In the genomic region with DNA sequence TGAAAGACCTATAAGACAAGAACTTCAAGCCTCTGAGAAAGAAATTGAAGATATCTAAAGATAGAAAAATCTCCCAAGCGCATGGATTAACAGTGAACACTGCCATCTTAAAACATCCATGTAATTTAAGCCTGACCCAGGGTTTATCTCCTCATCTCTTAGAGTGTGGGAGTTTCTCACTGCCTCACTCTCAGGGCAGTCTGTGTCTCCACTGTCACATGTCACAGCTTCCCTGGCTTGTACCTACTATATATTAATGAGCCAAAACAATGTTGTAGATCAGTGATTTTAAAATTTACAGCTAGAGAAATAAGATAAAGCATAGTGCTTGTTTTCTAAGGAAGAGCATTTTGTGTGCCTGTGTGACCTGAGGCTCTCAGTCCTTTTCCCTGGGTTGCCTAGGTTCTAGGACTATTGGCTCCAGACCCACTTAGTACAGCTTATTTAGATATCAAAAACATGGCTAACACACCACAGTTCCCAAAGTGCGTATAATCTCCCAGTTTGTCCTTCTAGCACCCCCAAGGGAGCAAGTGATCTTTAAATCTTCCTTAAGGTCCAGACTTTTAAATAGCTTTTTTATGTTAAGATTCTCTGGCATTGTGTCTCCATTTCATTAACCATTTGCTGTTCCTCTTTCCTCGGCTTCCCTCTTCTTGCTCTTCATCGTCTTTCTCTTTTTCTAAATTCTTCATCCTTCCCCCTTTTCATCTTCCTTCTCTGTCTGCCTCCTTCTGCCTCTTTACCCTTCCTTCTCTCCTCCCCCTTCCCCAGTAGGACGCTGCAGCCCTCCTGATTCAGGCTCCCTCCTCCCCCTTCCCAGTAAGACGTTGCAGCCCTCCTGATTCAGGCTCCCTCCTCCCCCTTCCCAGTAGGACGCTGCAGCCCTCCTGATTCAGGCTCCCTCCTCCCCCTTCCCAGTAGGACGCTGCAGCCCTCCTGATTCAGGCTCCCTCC, we compare ENCODE assay signal across 8 mouse cellular contexts. TPM values are rescaled to one million over a fixed set of nuclear protein-coding genes. Genes with fewer than 3 reads are reported as not detected.
DNase-seq lines count a peak whose midpoint lies in the region; ATAC-seq and TF ChIP-seq lines count a peak whose summit lies in the region.

No protein-coding gene starts in this region.

- H3K4me3 ChIP-seq in lung, embryonic 16.5 days (ENCODE audit: low read length) = no peak overlapping the region
- H3K4me3 ChIP-seq in embryonic fibroblast, embryonic 13.5 days (ENCODE audit: insufficient read depth, low read length) = no peak overlapping the region; the same call in 1 of the 2 replicates
- H3K4me3 ChIP-seq in limb, embryonic 12.5 days (replicated peaks) = peak overlapping the region; percentile 28
- peak overlapping the region; percentile 32 for H3K4me3 ChIP-seq in stomach, embryonic 16.5 days (replicated peaks; ENCODE audit: low read length)

- no peak overlapping the region for H3K9ac ChIP-seq in lung, embryonic 16.5 days (ENCODE audit: low read length)
- H3K9ac ChIP-seq in limb, embryonic 12.5 days (replicated peaks) = no peak overlapping the region
- peak overlapping the region; percentile 31; the same call in 1 of the 2 replicates for H3K9ac ChIP-seq in stomach, embryonic 16.5 days (ENCODE audit: low read length)

- H3K4me2 ChIP-seq in lung, embryonic 16.5 days (ENCODE audit: low read depth, low read length) = peak overlapping the region; percentile 40
- peak overlapping the region; percentile 55 for H3K4me2 ChIP-seq in limb, embryonic 12.5 days
- peak overlapping the region; percentile 55 for H3K4me2 ChIP-seq in stomach, embryonic 16.5 days (ENCODE audit: low read depth, low read length)

- TF ChIP-seq POLR2A in embryonic fibroblast, embryonic 13.5 days (IDR thresholded peaks at IDR 0.05; ENCODE audit: low read depth, low read length) = no peak

- H3K4me1 ChIP-seq in lung, embryonic 16.5 days (replicated peaks; ENCODE audit: control insufficient read depth, insufficient read depth, low read length) = no peaks in the 10 kb centered on the region
- no peaks in the 10 kb centered on the region; the same call in 1 of the 2 replicates for H3K4me1 ChIP-seq in embryonic fibroblast, embryonic 13.5 days (ENCODE audit: control insufficient read depth, insufficient read depth, low read length)
- peaks cover 5% of the 10 kb centered on the region; the same call in 1 of the 2 replicates for H3K4me1 ChIP-seq in limb, embryonic 12.5 days (replicated peaks)
- no peaks in the 10 kb centered on the region for H3K4me1 ChIP-seq in stomach, embryonic 16.5 days (ENCODE audit: control insufficient read depth, insufficient read depth, low read length)

- no peak for TF ChIP-seq CTCF in embryonic fibroblast, embryonic 13.5 days (IDR thresholded peaks at IDR 0.05; ENCODE audit: borderline replicate concordance, insufficient read depth, low read length)

- WGBS in lung, embryonic 16.5 days = 16% methylated on average over 7 of the region's 8 CpGs
- WGBS in limb, embryonic 12.5 days = 15% methylated on average over 7 of the region's 8 CpGs
- 14% methylated on average over 7 of the region's 8 CpGs for WGBS in stomach, embryonic 16.5 days

- DNase-seq in lung, postnatal 4 days = no peak
- DNase-seq in B cell, adult 2 months = no peak
- DNase-seq in urinary bladder, postnatal 25 days (ENCODE audit: low spot score) = no peak

- no peaks in the 10 kb centered on the region for H3K27me3 ChIP-seq in lung, embryonic 16.5 days (ENCODE audit: control insufficient read depth, insufficient read depth, low read depth, low read length)
- H3K27me3 ChIP-seq in limb, embryonic 12.5 days = no peaks in the 10 kb centered on the region
- no peaks in the 10 kb centered on the region for H3K27me3 ChIP-seq in stomach, embryonic 16.5 days (ENCODE audit: control insufficient read depth, insufficient read depth, low read length)

- no peaks in the 10 kb centered on the region for H3K36me3 ChIP-seq in lung, embryonic 16.5 days (ENCODE audit: control insufficient read depth, insufficient read depth, low read length)
- no peaks in the 10 kb centered on the region for H3K36me3 ChIP-seq in limb, embryonic 12.5 days
- no peaks in the 10 kb centered on the region for H3K36me3 ChIP-seq in stomach, embryonic 16.5 days (ENCODE audit: control insufficient read depth, insufficient read depth, low read length)

- no peak for ATAC-seq in lung, embryonic 16.5 days (ENCODE audit: low read depth)
- no peak for ATAC-seq in limb, embryonic 12.5 days (ENCODE audit: insufficient number of reproducible peaks, insufficient read depth, low FRiP score, low TSS enrichment, low read depth)
- no peak for ATAC-seq in stomach, embryonic 16.5 days (ENCODE audit: insufficient read depth, low FRiP score)
- no peak for ATAC-seq in megakaryocyte, adult 5-6 weeks (ENCODE audit: poor library complexity, severe bottlenecking)

- no peaks in the 10 kb centered on the region for H3K9me3 ChIP-seq in lung, embryonic 16.5 days (ENCODE audit: control insufficient read depth, low read length)
- no peaks in the 10 kb centered on the region for H3K9me3 ChIP-seq in limb, embryonic 12.5 days
- H3K9me3 ChIP-seq in stomach, embryonic 16.5 days (replicated peaks; ENCODE audit: control insufficient read depth, low read length) = no peaks in the 10 kb centered on the region

- H3K27ac ChIP-seq in lung, embryonic 16.5 days (ENCODE audit: low read length) = no peak overlapping the region
- H3K27ac ChIP-seq in embryonic fibroblast, embryonic 13.5 days (ENCODE audit: insufficient read depth, low read length) = 0 out of 2 replicates have a peak overlapping the region, but pooled peaks have one; percentile 14
- H3K27ac ChIP-seq in limb, embryonic 12.5 days = no peak overlapping the region
- no peak overlapping the region for H3K27ac ChIP-seq in stomach, embryonic 16.5 days (ENCODE audit: low read length)

RNA-seq across cellular contexts. Expression of a gene that starts 22.0 kb away (rescaled TPM):
- 1.5 and 1.8 TPM in 2 replicates for polyA plus RNA-seq in lung, embryonic 16.5 days (2015; fragmentation: Nextera tagmentation; extraction: Ambion mirVana)
- polyA plus RNA-seq in embryonic fibroblast, embryonic 13.5 days (2011; ENCODE audit: insufficient read length, low read depth, missing spikeins) = 13.3 and 19.6 TPM in 2 replicates
- polyA plus RNA-seq in limb, embryonic 12.5 days (2016; fragmentation: Nextera tagmentation; extraction: Ambion mirVana) = 1.8 and 3.0 TPM in 2 replicates
- 2.4 and 3.6 TPM in 2 replicates for polyA plus RNA-seq in stomach, embryonic 16.5 days (2015; fragmentation: Nextera tagmentation; extraction: Ambion mirVana)
- total RNA-seq in megakaryocyte, adult 5-6 weeks (2015) = 7.2 and 7.9 TPM in 2 replicates
- 17.8 and 29.7 TPM in 2 replicates for total RNA-seq in megakaryocyte, adult 5-6 weeks (2017)

Comparison
In these comparisons a context has a peak if more than half of its experiments do, and no peak if none do; other contexts are left out.
1. H3K4me3 ChIP-seq: peak in limb, embryonic 12.5 days (single experiment) and stomach, embryonic 16.5 days (single experiment); none in lung, embryonic 16.5 days (single experiment) and embryonic fibroblast, embryonic 13.5 days (single experiment).
2. Peak in every context shown above with its lines, with median percentiles within 50 percentile points of each other: H3K4me2 ChIP-seq.